Comparison of ENCODE assay signal across 9 mouse cellular contexts in the genomic region with DNA sequence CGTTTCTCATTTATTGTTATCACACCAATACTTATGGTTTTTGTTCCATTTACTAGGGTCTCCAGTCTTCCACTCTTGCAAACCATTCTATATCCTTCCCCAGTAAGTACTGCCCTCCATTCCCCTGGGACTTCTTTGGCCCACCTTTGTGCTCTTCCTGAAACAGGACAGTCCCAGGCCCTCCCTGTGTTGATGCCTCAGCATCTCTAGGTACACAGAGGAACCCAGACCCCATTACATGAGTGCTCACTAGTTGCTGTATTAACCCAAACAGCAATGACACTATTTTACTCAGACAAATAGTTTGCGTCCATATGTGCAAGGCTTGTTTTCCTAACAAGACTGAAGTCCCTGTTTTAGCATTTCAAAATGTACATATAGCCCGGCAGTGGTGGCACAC. TPM values are rescaled to one million over a fixed set of nuclear protein-coding genes. Genes with fewer than 3 reads are reported as not detected.
A peak's percentile ranks its signal among the peaks of the same experiment; 100 is the strongest.
DNase-seq lines count a peak whose midpoint lies in the region; ATAC-seq and TF ChIP-seq lines count a peak whose summit lies in the region.
"Had no signal": no experiment of that assay in that cellular context is flagged by ENCODE, and none has a peak within 500 bp of the region (broad histone marks: within the 10 kb centered on the region; RNA-seq: fewer than 3 reads in every experiment).

No protein-coding gene starts in this region.

- TF ChIP-seq CTCF in MEL (IDR thresholded peaks at IDR 0.05 in 2 of 3, conservative IDR thresholded peaks at IDR 0.05 in 1 of 3; ENCODE audit: control insufficient read depth in 1 of 3, insufficient read depth in 1 of 3, low read depth in 2 of 3, low read length in 3 of 3, poor library complexity in 1 of 3, severe bottlenecking in 1 of 3): no peak

- peak overlapping the region; percentile 86; the same call in 1 of the 2 replicates for H3K4me3 ChIP-seq in kidney, embryonic 15.5 days (replicated peaks)
- peak overlapping the region in 1 of 2 experiments; percentile 4; a peak in 2 of 4 replicates for H3K4me3 ChIP-seq in MEL (ENCODE audit: control insufficient read depth in 1 of 2, insufficient read depth in 1 of 2, low read depth in 2 of 2, low read length in 2 of 2)
- peak overlapping the region; percentile 85; the same call in 1 of the 2 replicates for H3K4me3 ChIP-seq in forebrain, embryonic 13.5 days
- H3K4me3 ChIP-seq in liver, embryonic 15.5 days (replicated peaks): 0 out of 2 replicates have a peak overlapping the region, but pooled peaks have one; percentile 76

- ATAC-seq in kidney, embryonic 15.5 days (replicated peaks; ENCODE audit: low FRiP score): no peak
- ATAC-seq in forebrain, embryonic 13.5 days: no peak
- ATAC-seq in liver, embryonic 15.5 days (ENCODE audit: insufficient read depth): no peak

- H3K4me2 ChIP-seq in kidney, embryonic 15.5 days: peak overlapping the region; percentile 83
- H3K4me2 ChIP-seq in forebrain, embryonic 13.5 days: peak overlapping the region; percentile 83
- H3K4me2 ChIP-seq in liver, embryonic 15.5 days: peak overlapping the region; percentile 98

- no peaks in the 10 kb centered on the region for H3K9me3 ChIP-seq in kidney, embryonic 15.5 days (replicated peaks)
- no peaks in the 10 kb centered on the region for H3K9me3 ChIP-seq in MEL (replicated peaks; ENCODE audit: insufficient read depth, low read length)
- H3K9me3 ChIP-seq in forebrain, embryonic 13.5 days (replicated peaks): no peaks in the 10 kb centered on the region
- no peaks in the 10 kb centered on the region for H3K9me3 ChIP-seq in liver, embryonic 15.5 days (replicated peaks)

- no peaks in the 10 kb centered on the region for H3K27me3 ChIP-seq in kidney, embryonic 15.5 days
- no peaks in the 10 kb centered on the region for H3K27me3 ChIP-seq in MEL (ENCODE audit: control insufficient read depth in 1 of 2, insufficient read depth in 2 of 2, low read length in 2 of 2)
- no peaks in the 10 kb centered on the region for H3K27me3 ChIP-seq in forebrain, embryonic 13.5 days
- H3K27me3 ChIP-seq in liver, embryonic 15.5 days: no peaks in the 10 kb centered on the region

- no peaks in the 10 kb centered on the region for H3K36me3 ChIP-seq in kidney, embryonic 15.5 days
- peaks cover 3 to 12% of the 10 kb centered on the region in 2 experiments for H3K36me3 ChIP-seq in MEL (ENCODE audit: control insufficient read depth in 1 of 2, insufficient read depth in 2 of 2, low read length in 2 of 2)
- H3K36me3 ChIP-seq in forebrain, embryonic 13.5 days (ENCODE audit: poor library complexity, severe bottlenecking): no peaks in the 10 kb centered on the region
- H3K36me3 ChIP-seq in liver, embryonic 15.5 days (replicated peaks): no peaks in the 10 kb centered on the region

- peaks cover 19% of the 10 kb centered on the region; the same call in 1 of the 2 replicates for H3K4me1 ChIP-seq in kidney, embryonic 15.5 days
- peaks cover 2 to 11% of the 10 kb centered on the region in 2 experiments for H3K4me1 ChIP-seq in MEL (ENCODE audit: control insufficient read depth in 1 of 2, insufficient read depth in 2 of 2, low read length in 2 of 2)
- H3K4me1 ChIP-seq in forebrain, embryonic 13.5 days: peaks cover 18% of the 10 kb centered on the region; the same call in 1 of the 2 replicates
- H3K4me1 ChIP-seq in liver, embryonic 15.5 days (replicated peaks): peaks cover 33% of the 10 kb centered on the region

- TF ChIP-seq RAD21 in MEL (IDR thresholded peaks at IDR 0.05; ENCODE audit: low read depth, low read length): no peak

- DNase-seq in kidney, postnatal 4 days: no peak
- DNase-seq in MEL (ENCODE audit: low read depth, low spot score): no peak
- no peak for DNase-seq in adrenal gland, postnatal 4 days (ENCODE audit: low spot score in 2 of 2)
- DNase-seq in right cerebral cortex, adult 2 months (ENCODE audit: low spot score in 2 of 2): no peak
- DNase-seq in testis, postnatal 10 days (ENCODE audit: low spot score): no peak
- DNase-seq: cerebellum, adult 2 months had no signal

- WGBS in kidney, embryonic 15.5 days: 83% methylated on average over 3 of the region's 3 CpGs
- 85% methylated on average over 3 of the region's 3 CpGs for WGBS in forebrain, embryonic 13.5 days
- 59% methylated on average over 3 of the region's 3 CpGs for WGBS in liver, embryonic 15.5 days (ENCODE audit: insufficient replicate concordance)

- no peak overlapping the region for H3K9ac ChIP-seq in kidney, embryonic 15.5 days
- 0 out of 2 replicates have a peak overlapping the region, but pooled peaks have one; percentile 12 for H3K9ac ChIP-seq in MEL (ENCODE audit: control insufficient read depth, low read depth, low read length, poor library complexity, severe bottlenecking)
- H3K9ac ChIP-seq in forebrain, embryonic 13.5 days: no peak overlapping the region
- H3K9ac ChIP-seq in liver, embryonic 15.5 days: no peak overlapping the region

- no peak for TF ChIP-seq POLR2A in MEL (IDR thresholded peaks at IDR 0.05; ENCODE audit: control insufficient read depth in 1 of 2, insufficient read depth in 1 of 2, low read depth in 1 of 2, low read length in 2 of 2, poor library complexity in 1 of 2)

- no peak overlapping the region for H3K27ac ChIP-seq in kidney, embryonic 15.5 days
- no peak overlapping the region for H3K27ac ChIP-seq in MEL (ENCODE audit: control insufficient read depth, low read depth, low read length)
- H3K27ac ChIP-seq in forebrain, embryonic 13.5 days: no peak overlapping the region
- no peak overlapping the region for H3K27ac ChIP-seq in liver, embryonic 15.5 days (replicated peaks)

- peaks cover 34% of the 10 kb centered on the region for H3K79me2 ChIP-seq in MEL (ENCODE audit: control insufficient read depth, insufficient read depth, low read length, poor library complexity)

- TF ChIP-seq EP300 in MEL (IDR thresholded peaks at IDR 0.05; ENCODE audit: low read depth in 1 of 2, low read length in 2 of 2): no peak

TF ChIP-seq in MEL, 35 proteins besides CTCF, POLR2A, EP300 and RAD21:
- TF ChIP-seq USF2 (IDR thresholded peaks at IDR 0.05; ENCODE audit: borderline replicate concordance in 1 of 2, insufficient read depth in 1 of 2, low read depth in 1 of 2, low read length in 2 of 2) (no peak), MAX (IDR thresholded peaks at IDR 0.05; ENCODE audit: low read length) (no peak), ZNF384 (IDR thresholded peaks at IDR 0.05; ENCODE audit: low read depth, low read length) (no peak), E2F4 (IDR thresholded peaks at IDR 0.05; ENCODE audit: borderline replicate concordance, low read depth, low read length) (no peak), GABPA (IDR thresholded peaks at IDR 0.05; ENCODE audit: low read depth, low read length) (no peak), KAT2A (conservative IDR thresholded peaks at IDR 0.05; ENCODE audit: low read depth, low read length) (no peak), ELF1 (IDR thresholded peaks at IDR 0.05; ENCODE audit: low read depth, low read length) (no peak), TCF12 (IDR thresholded peaks at IDR 0.05; ENCODE audit: low read depth, low read length) (no peak), ETS1 (IDR thresholded peaks at IDR 0.05; ENCODE audit: low read depth, low read length) (no peak), MYB (IDR thresholded peaks at IDR 0.05; ENCODE audit: low read depth, low read length) (no peak)

RNA-seq across cellular contexts. Expression of a gene that starts 1.6 kb away (rescaled TPM):
- 12.6 and 12.9 TPM in 2 replicates for polyA plus RNA-seq in kidney, embryonic 15.5 days (2015; fragmentation: Nextera tagmentation; extraction: Ambion mirVana)
- 40.8 and 44.0 TPM in 2 replicates for total RNA-seq in MEL (2012; rRNA removed)
- polyA plus RNA-seq in MEL (2012; ENCODE audit: insufficient read depth in 1 of 2, insufficient read length in 2 of 2, low read depth in 1 of 2, low replicate concordance in 2 of 2, missing spikeins in 1 of 2): 100 to 1,000 TPM in 1 of 2 experiments, 10 to 100 TPM in 1; 83.6 to 136 TPM
- polyA plus RNA-seq in forebrain, embryonic 13.5 days (2015; fragmentation: Nextera tagmentation; extraction: Ambion mirVana): 9.8 and 10.4 TPM in 2 replicates
- polyA plus RNA-seq in liver, embryonic 15.5 days (2015; fragmentation: Nextera tagmentation; extraction: Ambion mirVana): 4.9 and 5.0 TPM in 2 replicates
- total RNA-seq in adrenal gland, postnatal 4 days (2021): 10 to 100 TPM; 22.3 to 28.3 TPM

RNA-seq across cellular contexts. Expression of a gene that starts 17.0 kb away (rescaled TPM):
- polyA plus RNA-seq in kidney, embryonic 15.5 days (2015; fragmentation: Nextera tagmentation; extraction: Ambion mirVana): 104 and 129 TPM in 2 replicates
- 57.5 and 66.6 TPM in 2 replicates for total RNA-seq in MEL (2012; rRNA removed)
- polyA plus RNA-seq in MEL (2012; ENCODE audit: insufficient read depth in 1 of 2, insufficient read length in 2 of 2, low read depth in 1 of 2, low replicate concordance in 2 of 2, missing spikeins in 1 of 2): 100 to 1,000 TPM in 1 of 2 experiments, 10 to 100 TPM in 1; 72.9 to 319 TPM
- polyA plus RNA-seq in forebrain, embryonic 13.5 days (2015; fragmentation: Nextera tagmentation; extraction: Ambion mirVana): 103 and 118 TPM in 2 replicates
- 39.7 and 53.6 TPM in 2 replicates for polyA plus RNA-seq in liver, embryonic 15.5 days (2015; fragmentation: Nextera tagmentation; extraction: Ambion mirVana)
- total RNA-seq in adrenal gland, postnatal 4 days (2021): 10 to 100 TPM; 58.6 to 60.3 TPM

RNA-seq across cellular contexts. Expression of a gene that starts 17.1 kb away (rescaled TPM):
- polyA plus RNA-seq in kidney, embryonic 15.5 days (2015; fragmentation: Nextera tagmentation; extraction: Ambion mirVana): 39.4 and 41.3 TPM in 2 replicates
- total RNA-seq in MEL (2012; rRNA removed): 45.7 and 47.0 TPM in 2 replicates
- 10 to 100 TPM in 1 of 2 experiments, not detected in 1; 34.6 TPM for polyA plus RNA-seq in MEL (2012; ENCODE audit: insufficient read depth in 1 of 2, insufficient read length in 2 of 2, low read depth in 1 of 2, low replicate concordance in 2 of 2, missing spikeins in 1 of 2)
- polyA plus RNA-seq in forebrain, embryonic 13.5 days (2015; fragmentation: Nextera tagmentation; extraction: Ambion mirVana): 37.4 and 40.7 TPM in 2 replicates
- 14.2 and 15.3 TPM in 2 replicates for polyA plus RNA-seq in liver, embryonic 15.5 days (2015; fragmentation: Nextera tagmentation; extraction: Ambion mirVana)
- 10 to 100 TPM; 16.8 to 17.0 TPM for total RNA-seq in adrenal gland, postnatal 4 days (2021)
